Comparison of ENCODE assay signal across 8 mouse cellular contexts in the genomic region with DNA sequence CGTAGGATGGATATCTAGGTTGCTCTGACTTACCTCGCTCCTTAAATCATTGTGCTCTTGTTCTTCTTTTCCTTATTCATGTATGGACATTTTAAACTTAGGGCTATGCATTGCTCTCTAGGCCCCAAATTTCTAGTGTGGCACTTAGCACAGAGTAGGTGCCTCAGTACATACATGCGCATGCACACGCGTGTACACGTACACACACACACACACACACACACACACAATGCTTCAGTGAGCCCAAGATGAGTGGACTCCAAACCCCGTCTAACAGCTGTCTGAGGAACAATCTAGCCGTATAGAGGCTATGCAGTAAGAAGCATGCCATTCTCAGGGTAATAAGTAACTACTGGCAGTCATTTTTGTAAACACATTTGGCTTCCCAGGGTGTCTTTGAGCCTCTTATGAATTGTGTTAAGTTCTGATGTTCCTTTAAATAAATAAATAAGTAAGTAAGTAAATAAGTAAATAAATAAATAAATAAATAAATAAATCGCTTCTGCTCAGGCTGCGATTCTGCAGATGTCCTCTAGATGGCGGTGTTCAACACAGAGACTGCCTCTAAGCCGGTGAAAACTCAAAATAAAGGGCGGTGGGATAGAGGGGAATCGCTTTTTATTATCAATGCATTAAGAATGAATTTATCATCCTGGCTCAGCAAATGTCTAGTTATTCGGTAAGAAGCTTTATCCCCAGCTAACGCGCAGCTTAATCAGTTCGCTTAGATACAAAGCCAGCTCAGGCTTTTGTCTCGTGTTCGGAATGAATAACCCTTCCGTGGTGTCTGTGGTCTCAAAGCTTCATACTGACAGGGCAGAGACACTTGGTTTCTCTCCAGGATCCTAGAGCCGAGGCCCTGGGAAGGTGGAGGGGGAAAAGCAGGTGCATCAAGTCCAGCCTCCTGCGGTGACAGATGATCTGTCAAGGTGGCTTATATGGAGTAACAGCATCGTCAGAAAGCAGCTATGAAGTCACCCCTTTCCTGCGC.
DNase-seq lines count a peak whose midpoint lies in the region; ATAC-seq and TF ChIP-seq lines count a peak whose summit lies in the region.

No protein-coding gene starts in this region.

- no peak overlapping the region for H3K27ac ChIP-seq in embryonic facial prominence, embryonic 11.5 days (replicated peaks; ENCODE audit: low read depth, low read length)
- H3K27ac ChIP-seq in hindbrain, embryonic 16.5 days (ENCODE audit: low read depth, low read length), result peak overlapping the region; percentile 17; the same call in 1 of the 2 replicates
- no peak overlapping the region for H3K27ac ChIP-seq in lung, postnatal 0 days (ENCODE audit: low read length)

- no peak overlapping the region for H3K4me3 ChIP-seq in embryonic facial prominence, embryonic 11.5 days (ENCODE audit: low read depth, low read length)
- H3K4me3 ChIP-seq in hindbrain, embryonic 16.5 days (ENCODE audit: low read length), result peak overlapping the region; percentile 2; the same call in 1 of the 2 replicates
- no peak overlapping the region for H3K4me3 ChIP-seq in lung, postnatal 0 days (ENCODE audit: low read depth, low read length)

- peak; percentile 8 for DNase-seq in ovary, postnatal 36 days (ENCODE audit: low spot score)
- no peak for DNase-seq in ovary, postnatal 10 days (ENCODE audit: low spot score)
- DNase-seq in adrenal gland, postnatal 36 days, result peak; percentile 24 to 57
- DNase-seq in embryonic facial prominence, embryonic 11.5 days (ENCODE audit: low spot score), result peak; percentile 77
- peak; percentile 54 for DNase-seq in lung, postnatal 0 days (ENCODE audit: low spot score)
- peak; percentile 64 to 75 for DNase-seq in right cerebral cortex, postnatal 10 days (ENCODE audit: low spot score in 2 of 2)
- DNase-seq in T-cell, adult 2 months (ENCODE audit: low spot score), result no peak

- TF ChIP-seq EP300 in lung, postnatal 0 days (IDR thresholded peaks at IDR 0.05), result no peak

- no peaks in the 10 kb centered on the region for H3K36me3 ChIP-seq in embryonic facial prominence, embryonic 11.5 days (replicated peaks; ENCODE audit: control insufficient read depth, insufficient read depth, low read depth, low read length)
- no peaks in the 10 kb centered on the region for H3K36me3 ChIP-seq in hindbrain, embryonic 16.5 days (ENCODE audit: control insufficient read depth, insufficient read depth, low read length)
- no peaks in the 10 kb centered on the region for H3K36me3 ChIP-seq in lung, postnatal 0 days (ENCODE audit: insufficient read depth, low read length)

- no peak for ATAC-seq in embryonic facial prominence, embryonic 11.5 days (replicated peaks; ENCODE audit: insufficient number of reproducible peaks, low FRiP score, low TSS enrichment, low read depth)
- peak; percentile 52; the same call in 1 of the 2 replicates for ATAC-seq in hindbrain, embryonic 16.5 days
- ATAC-seq in lung, postnatal 0 days, result no peak

- peak; percentile 78 for TF ChIP-seq CTCF in lung, postnatal 0 days (IDR thresholded peaks at IDR 0.05)

- H3K9ac ChIP-seq in embryonic facial prominence, embryonic 11.5 days (replicated peaks; ENCODE audit: low read length), result no peak overlapping the region
- peak overlapping the region; percentile 10; the same call in 1 of the 2 replicates for H3K9ac ChIP-seq in hindbrain, embryonic 16.5 days (ENCODE audit: low read depth, low read length)
- H3K9ac ChIP-seq in lung, postnatal 0 days (replicated peaks; ENCODE audit: low read depth), result no peak overlapping the region

- no peaks in the 10 kb centered on the region for H3K27me3 ChIP-seq in embryonic facial prominence, embryonic 11.5 days (ENCODE audit: control insufficient read depth, insufficient read depth, low read length)
- H3K27me3 ChIP-seq in hindbrain, embryonic 16.5 days (replicated peaks; ENCODE audit: control insufficient read depth, insufficient read depth, low read length), result no peaks in the 10 kb centered on the region
- H3K27me3 ChIP-seq in lung, postnatal 0 days (replicated peaks; ENCODE audit: insufficient read depth, low read length), result no peaks in the 10 kb centered on the region

- H3K4me1 ChIP-seq in embryonic facial prominence, embryonic 11.5 days (ENCODE audit: control insufficient read depth, insufficient read depth, low read length), result no peaks in the 10 kb centered on the region
- peaks cover 6% of the 10 kb centered on the region for H3K4me1 ChIP-seq in hindbrain, embryonic 16.5 days (ENCODE audit: control insufficient read depth, insufficient read depth, low read depth, low read length)
- H3K4me1 ChIP-seq in lung, postnatal 0 days (ENCODE audit: insufficient read depth, low read depth, low read length), result no peaks in the 10 kb centered on the region

- no peak overlapping the region for H3K4me2 ChIP-seq in embryonic facial prominence, embryonic 11.5 days (ENCODE audit: low read depth, low read length)
- peak overlapping the region; percentile 34 for H3K4me2 ChIP-seq in hindbrain, embryonic 16.5 days (ENCODE audit: low read length)
- H3K4me2 ChIP-seq in lung, postnatal 0 days (replicated peaks; ENCODE audit: low read depth, low read length), result no peak overlapping the region

- 62% methylated on average over 25 of the region's 25 CpGs for WGBS in embryonic facial prominence, embryonic 11.5 days
- 43% methylated on average over 25 of the region's 25 CpGs for WGBS in hindbrain, embryonic 16.5 days
- 52% methylated on average over 25 of the region's 25 CpGs for WGBS in lung, postnatal 0 days

- H3K9me3 ChIP-seq in embryonic facial prominence, embryonic 11.5 days (replicated peaks; ENCODE audit: control insufficient read depth, low read length), result no peaks in the 10 kb centered on the region
- H3K9me3 ChIP-seq in hindbrain, embryonic 16.5 days (ENCODE audit: control insufficient read depth, low read length), result no peaks in the 10 kb centered on the region
- no peaks in the 10 kb centered on the region for H3K9me3 ChIP-seq in lung, postnatal 0 days (ENCODE audit: low read length)

Comparison
In these comparisons a context has a peak if more than half of its experiments do, and no peak if none do; other contexts are left out.
1. DNase-seq: peak in ovary, postnatal 36 days (single experiment), adrenal gland, postnatal 36 days (2 of 2), embryonic facial prominence, embryonic 11.5 days (single experiment), lung, postnatal 0 days (single experiment) and right cerebral cortex, postnatal 10 days (2 of 2); none in ovary, postnatal 10 days (single experiment) and T-cell, adult 2 months (single experiment).